Mouse (Mus musculus) liver, adult 2 months (tissue): ENCODE results near the gene Clstn1. TPM values are rescaled to one million over a fixed set of nuclear protein-coding genes. Genes with fewer than 3 reads are reported as not detected.
A peak's percentile ranks its signal among the peaks of the same experiment; 100 is the strongest.

Experiments
- DNase-seq: peaks from one replicate; pipeline ENCODE4 v3.0.0-alpha.2; 2011; ENCODE audit warnings: low read depth, low spot score; ENCODE audit errors: extremely low read depth
- H3K27ac ChIP-seq: fragments of 200-500 bp; replicated peaks from 2 replicates; pipeline ENCODE4 v1.5.1; 2012; ENCODE audit warnings: low read depth, mild to moderate bottlenecking, control low read depth, inconsistent platforms, low read length; ENCODE audit not compliant: insufficient read depth
- H3K27me3 ChIP-seq: fragments of 200-500 bp; 2 replicates; pipeline ENCODE4 v1.6.1; 2012; ENCODE audit warnings: mild to moderate bottlenecking, moderate library complexity, low read length, inconsistent platforms; ENCODE audit not compliant: control insufficient read depth, insufficient read depth
- H3K36me3 ChIP-seq: fragments of 200-500 bp; 2 replicates; pipeline ENCODE4 v1.6.1; 2012; ENCODE audit warnings: low read length, inconsistent platforms; ENCODE audit not compliant: control insufficient read depth, insufficient read depth
- H3K4me1 ChIP-seq: fragments of 200-500 bp; 2 replicates; pipeline ENCODE4 v1.6.1; 2011; ENCODE audit warnings: low read length; ENCODE audit not compliant: control insufficient read depth, insufficient read depth
- H3K4me3 ChIP-seq: fragments of 200-500 bp; 2 replicates; pipeline ENCODE4 v1.5.1; 2011; ENCODE audit warnings: low read depth, mild to moderate bottlenecking, control low read depth, low read length, moderate library complexity; ENCODE audit not compliant: insufficient read depth
- H3K79me2 ChIP-seq: fragments of 200-500 bp; 2 replicates; pipeline ENCODE4 v1.6.1; 2012; ENCODE audit warnings: inconsistent platforms, mild to moderate bottlenecking, low read length, moderate library complexity; ENCODE audit not compliant: control insufficient read depth, insufficient read depth
- H3K9ac ChIP-seq: fragments of 200-500 bp; 2 replicates; pipeline ENCODE4 v1.6.1; 2012; ENCODE audit warnings: low read depth, mild to moderate bottlenecking, control low read depth, inconsistent platforms, low read length
- CTCF ChIP-seq: fragments of 200-500 bp; IDR thresholded peaks from 2 replicates; pipeline ENCODE4 v1.5.1; 2011; ENCODE audit warnings: low read depth, low read length, control low read depth
- POLR2A ChIP-seq: fragments of 200-500 bp; IDR thresholded peaks from 2 replicates; pipeline ENCODE4 v1.6.1; 2011; ENCODE audit warnings: low read length, control low read depth; ENCODE audit not compliant: insufficient read depth; ENCODE audit errors: extremely low read depth
- WGBS: fragments of 180-500 bp; shearing (Covaris S2); methylation state at CpG from one replicate; pipeline ENCODE4 v1.1.7; 2018; 5-methylcytosine and 5-hydroxymethylcytosine counted together
- polyA plus RNA-seq: library from polyadenylated mRNA; depleted of rRNA; stranded (reverse); fragments of >200 nt; gene quantifications from 2 replicates; pipeline ENCODE4 v1.2.3, GENCODE M21; 2012
- total RNA-seq: library from RNA; depleted of rRNA; stranded (reverse); fragments of >200 nt; gene quantifications from 2 replicates; pipeline ENCODE4 v1.2.3, GENCODE M21; 2014

Gene Clstn1
- total and polyA plus RNA-seq, 2 experiments = 1.5 to 2.3 TPM

DNA sequence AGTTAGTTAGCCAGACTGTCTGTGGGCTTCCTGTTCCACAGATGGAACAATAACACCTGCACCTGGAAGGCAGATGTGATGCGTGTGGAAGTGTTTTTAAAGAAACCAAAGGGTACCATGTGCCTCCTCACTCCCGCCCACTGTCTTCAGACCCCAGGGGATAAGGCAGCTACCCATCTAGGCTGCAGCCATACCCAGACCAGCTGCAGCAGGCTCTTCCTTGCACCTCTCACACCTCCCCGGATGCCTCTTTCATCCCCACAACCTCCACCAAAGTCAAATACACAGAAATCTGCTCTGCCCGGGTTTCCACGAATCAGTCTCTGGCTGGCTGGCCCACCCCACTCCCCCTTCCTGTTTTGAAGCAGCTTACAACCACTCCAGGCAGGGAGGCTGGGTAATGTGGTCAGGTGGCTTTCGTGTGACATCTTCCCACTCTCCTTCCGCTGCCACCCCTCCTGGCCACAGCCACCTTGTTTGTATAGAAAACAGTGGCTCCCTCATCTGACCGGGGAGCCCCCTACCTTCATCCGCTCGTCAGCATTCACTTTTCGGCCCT, 71.7 kb downstream of the Clstn1 start:
- TF ChIP-seq POLR2A (no peak), CTCF (no peak)
- Histone ChIP-seq H3K79me2 (no peaks in the 10 kb centered on the region), H3K9ac (no peak overlapping the region), H3K27ac (no peak overlapping the region), H3K36me3 (no peaks in the 10 kb centered on the region), H3K4me1 (no peaks in the 10 kb centered on the region), H3K27me3 (no peaks in the 10 kb centered on the region), H3K4me3 (no peak overlapping the region)
- 72% methylated on average over 11 of the region's 11 CpGs for WGBS
- DNase-seq = peak; percentile 5

DNA sequence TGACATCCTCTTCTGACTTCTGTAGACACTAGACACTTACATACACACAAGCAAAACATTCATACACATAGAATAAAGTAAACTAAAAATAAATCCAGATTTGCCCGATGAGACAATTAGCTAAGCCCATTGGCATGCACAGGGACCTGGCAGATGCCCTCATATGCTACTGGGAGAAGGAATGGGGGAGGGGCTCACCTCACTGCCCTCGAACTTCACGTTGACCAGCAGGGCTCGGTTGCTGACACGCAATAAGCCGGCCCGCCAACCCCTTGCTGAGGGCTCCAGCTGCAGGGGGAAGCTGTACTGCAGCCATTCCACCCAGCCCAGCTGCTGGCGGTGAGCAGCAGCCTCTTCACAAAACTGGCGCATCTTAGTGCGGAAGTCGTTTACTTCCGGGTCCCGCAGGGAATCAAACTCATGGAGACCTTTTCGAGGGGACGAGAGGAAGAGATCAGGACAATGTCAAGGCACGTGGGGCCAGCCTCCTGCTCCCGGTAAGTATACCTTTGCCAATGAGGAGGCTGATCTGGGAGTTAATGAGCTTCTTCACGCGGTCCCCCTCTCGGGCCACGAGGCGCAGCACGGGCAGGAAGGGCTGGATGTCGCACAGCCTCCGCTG, 73.3 kb downstream of the Clstn1 start:
- Histone ChIP-seq H3K4me1 (no peaks in the 10 kb centered on the region), H3K27me3 (no peaks in the 10 kb centered on the region), H3K9ac (no peak overlapping the region), H3K79me2 (no peaks in the 10 kb centered on the region), H3K36me3 (no peaks in the 10 kb centered on the region), H3K4me3 (no peak overlapping the region), H3K27ac (no peak overlapping the region)
- no peak for DNase-seq
- 72% methylated on average over 25 of the region's 25 CpGs for WGBS
- TF ChIP-seq CTCF (no peak), POLR2A (no peak)

DNA sequence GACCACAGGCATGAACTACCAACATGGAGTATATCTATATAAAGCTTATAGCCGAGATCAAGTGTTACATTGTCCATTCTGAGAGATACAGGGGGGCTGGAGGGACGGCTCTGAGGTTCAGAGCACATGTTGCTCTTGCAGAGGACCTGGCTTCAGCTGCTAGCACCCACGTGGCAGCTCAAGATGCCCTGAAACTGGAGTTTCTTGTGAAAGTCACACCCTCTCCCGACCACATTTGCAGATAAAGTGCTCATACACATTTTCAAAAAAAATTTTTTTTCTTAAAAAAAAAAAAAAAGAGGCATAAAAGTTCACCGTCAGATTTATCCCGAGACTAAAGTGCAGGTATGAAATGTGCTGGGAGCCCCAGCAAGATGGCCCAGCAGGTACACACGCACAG, 74.3 kb downstream of the Clstn1 start:
- no peak overlapping the region for H3K4me3 ChIP-seq
- TF ChIP-seq CTCF = no peak
- no peaks in the 10 kb centered on the region for H3K36me3 ChIP-seq
- DNase-seq = no peak
- no peak overlapping the region for H3K9ac ChIP-seq
- H3K79me2 ChIP-seq = no peaks in the 10 kb centered on the region
- H3K27ac ChIP-seq = no peak overlapping the region
- no peaks in the 10 kb centered on the region for H3K4me1 ChIP-seq
- H3K27me3 ChIP-seq = no peaks in the 10 kb centered on the region
- WGBS = 81% methylated on average over 7 of the region's 7 CpGs

DNA sequence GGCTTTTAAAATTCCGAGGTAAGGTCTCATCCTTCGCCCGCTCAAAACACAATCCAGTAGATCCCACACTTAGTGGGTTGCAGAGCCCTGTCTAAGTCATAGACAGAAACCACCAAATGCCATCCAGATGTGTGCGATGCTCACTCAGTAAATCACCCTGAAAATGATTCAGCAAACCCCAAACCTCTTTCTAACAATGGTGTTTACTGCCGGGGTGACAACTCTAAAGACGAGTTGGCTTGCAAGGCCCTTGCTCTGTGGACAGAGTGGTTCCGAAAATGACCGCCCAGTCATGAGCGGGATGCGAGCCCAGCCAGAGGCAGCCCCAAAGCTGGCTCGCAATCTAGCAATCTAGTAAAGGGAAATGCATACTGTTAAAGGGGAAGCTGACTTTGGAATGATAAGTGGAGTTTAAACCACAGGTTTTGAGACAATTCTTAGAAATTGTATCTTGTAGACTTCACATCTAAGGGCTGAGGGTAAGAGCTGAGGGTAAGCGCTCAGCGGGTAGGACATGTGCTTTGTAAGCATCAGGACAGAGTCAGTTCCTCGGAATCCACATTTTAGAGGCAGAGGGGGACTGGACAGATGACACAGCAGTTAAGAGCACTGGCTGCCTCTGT, 75.8 kb downstream of the Clstn1 start:
- Histone ChIP-seq H3K9ac (no peak overlapping the region), H3K27me3 (no peaks in the 10 kb centered on the region), H3K79me2 (no peaks in the 10 kb centered on the region), H3K4me1 (no peaks in the 10 kb centered on the region), H3K4me3 (no peak overlapping the region), H3K36me3 (no peaks in the 10 kb centered on the region), H3K27ac (no peak overlapping the region)
- TF ChIP-seq POLR2A = no peak
- TF ChIP-seq CTCF = no peak
- 89% methylated on average over 14 of the region's 14 CpGs for WGBS
- DNase-seq = no peak

DNA sequence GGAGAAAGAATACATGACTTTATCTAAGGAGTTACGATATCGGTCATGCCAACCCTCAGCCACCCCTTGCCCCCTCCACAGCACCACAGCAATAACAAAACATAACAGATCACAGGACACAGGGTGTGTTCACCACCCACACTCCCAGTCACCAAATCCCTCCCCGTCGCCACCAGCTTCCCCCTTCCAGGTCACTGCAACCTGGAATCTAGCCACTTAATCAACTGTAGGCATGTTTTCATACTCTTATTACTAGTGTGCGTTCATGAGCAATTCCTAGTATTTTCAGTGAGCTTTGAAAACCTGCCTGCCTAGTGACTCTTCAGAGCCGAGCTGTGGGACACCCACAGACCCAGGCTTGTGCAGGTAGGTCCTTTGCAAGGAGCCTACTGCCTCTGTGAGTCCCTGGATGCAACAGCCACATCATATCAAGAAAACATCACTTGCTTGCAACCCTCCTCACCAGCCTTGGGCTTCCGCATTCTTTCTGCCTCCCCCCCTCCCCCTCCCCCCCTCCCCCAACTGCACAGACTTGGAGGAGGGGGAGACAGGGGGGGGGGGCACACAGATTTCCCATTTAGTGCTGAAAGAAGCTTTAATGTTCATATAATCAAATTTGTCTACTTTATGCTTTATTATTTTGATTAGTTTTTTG, 77.7 kb downstream of the Clstn1 start:
- Histone ChIP-seq H3K36me3 (no peaks in the 10 kb centered on the region), H3K79me2 (no peaks in the 10 kb centered on the region), H3K27me3 (no peaks in the 10 kb centered on the region), H3K4me1 (no peaks in the 10 kb centered on the region), H3K9ac (no peak overlapping the region), H3K4me3 (no peak overlapping the region), H3K27ac (no peak overlapping the region)
- no peak for DNase-seq
- 89% methylated on average over 7 of the region's 7 CpGs for WGBS
- no peak for TF ChIP-seq POLR2A
- TF ChIP-seq CTCF = no peak
